Mouse (Mus musculus): Measurements from ENCODE around the gene Tnip1.

Gene Tnip1

DNA sequence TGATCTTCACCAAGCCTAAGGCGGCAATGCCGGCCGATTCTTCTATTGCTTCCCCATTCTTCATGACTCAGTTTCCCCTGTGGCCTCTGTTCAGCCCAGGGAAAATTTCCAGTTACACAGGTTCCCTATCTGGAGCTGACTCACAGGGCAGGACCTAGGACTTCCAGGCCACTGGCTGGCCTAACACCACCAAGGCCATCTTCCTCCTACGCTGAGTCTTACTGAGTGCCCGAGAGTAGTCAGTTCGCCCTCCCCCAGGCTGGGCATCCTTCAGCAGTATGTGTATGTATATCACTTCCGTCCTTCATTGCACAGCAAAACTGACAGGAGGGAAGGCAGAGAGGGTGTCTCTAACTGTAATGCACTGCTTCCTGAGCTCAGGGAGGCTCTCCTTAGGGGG is 28.5 kb downstream of the Tnip1 start:
- no peak for DNase-seq (ENCODE audit: low read depth)

DNA sequence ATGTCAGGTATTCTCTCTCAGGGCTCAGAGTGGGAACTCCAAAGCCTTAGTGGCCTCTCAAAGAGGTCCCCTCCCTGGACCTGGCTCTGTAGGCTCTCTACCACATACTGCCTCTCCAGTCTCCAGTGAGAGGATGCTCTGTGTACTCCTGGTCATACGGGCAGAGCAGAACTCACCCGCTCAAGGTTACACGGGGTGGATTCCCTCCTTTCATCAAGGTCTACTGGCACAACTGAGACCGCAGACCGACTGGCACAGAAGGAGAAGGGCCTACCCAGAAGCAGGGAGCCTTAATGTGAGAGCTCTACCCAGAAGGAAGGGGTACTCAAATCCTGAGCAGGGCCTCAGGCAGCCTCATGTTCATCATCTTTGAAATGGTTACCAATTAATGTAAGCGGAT is 30.2 kb downstream of the Tnip1 start:
- no peak for DNase-seq (ENCODE audit: low read depth)

DNA sequence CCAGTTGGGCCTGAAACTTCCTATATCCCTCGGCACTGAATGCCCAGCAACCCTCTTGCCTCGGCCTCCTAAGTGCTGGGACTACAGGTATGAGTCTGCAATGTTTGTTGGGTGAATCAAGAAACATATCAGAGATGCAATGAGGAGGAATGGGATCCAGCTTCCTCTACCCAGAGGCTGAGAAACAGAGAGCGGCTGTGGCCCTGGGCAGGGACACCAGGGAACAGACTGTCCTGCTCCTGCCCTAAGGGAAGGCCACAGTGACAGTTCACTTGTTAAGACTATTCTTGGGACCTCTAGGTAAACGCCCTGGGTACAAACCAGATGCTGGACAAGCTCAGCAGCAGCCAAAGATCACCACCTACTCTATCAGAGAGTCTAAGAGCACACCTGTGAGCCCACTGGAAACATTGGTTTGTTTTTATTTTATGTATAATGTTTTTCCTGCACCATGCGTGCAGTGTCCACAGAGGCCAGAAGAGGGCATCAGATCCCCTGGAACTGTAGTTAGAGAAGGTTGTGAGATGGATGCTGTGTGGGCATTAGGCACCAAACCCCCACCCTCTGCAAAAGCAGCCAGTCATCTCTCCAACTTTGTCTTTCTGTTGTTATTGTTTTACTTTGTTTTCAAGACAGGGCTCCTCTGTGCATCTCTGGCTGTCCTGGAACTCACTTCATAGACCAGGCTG is 31.2 kb downstream of the Tnip1 start:
- peak; percentile 79 for DNase-seq (ENCODE audit: low read depth)

DNA sequence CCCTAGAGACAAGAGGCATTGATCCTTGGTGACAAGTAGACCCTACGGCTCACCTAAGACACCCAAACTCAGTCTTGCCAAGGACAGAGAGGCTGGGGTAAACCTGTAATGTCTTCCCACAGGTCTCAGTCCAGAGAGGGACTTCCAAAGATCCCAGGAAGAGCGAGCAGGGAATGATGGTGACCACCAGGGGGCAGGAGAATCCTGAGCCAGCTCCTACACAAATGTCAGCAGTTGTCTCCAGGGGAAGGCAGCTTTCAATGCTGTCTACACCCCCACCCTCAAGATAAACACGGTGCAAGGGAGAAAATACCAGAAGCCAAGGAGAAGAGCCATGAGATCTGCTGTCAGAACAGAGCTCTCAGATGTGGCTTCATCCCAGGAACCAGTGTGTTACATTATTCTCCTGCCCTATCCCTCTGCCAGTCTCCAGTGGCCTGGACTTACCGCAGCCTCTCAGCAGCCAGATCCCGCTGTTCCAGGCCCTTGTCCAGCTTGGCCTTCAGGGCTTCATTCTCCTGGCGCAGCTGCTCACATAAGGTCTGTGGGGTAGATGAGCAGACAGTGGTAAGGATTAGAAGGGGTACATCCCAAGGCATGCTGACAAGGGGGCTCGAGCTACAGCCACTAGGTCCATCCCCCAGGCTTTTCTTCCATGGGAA is 32.3 kb downstream of the Tnip1 start:
- DNase-seq (ENCODE audit: low read depth) = peak; percentile 60

DNA sequence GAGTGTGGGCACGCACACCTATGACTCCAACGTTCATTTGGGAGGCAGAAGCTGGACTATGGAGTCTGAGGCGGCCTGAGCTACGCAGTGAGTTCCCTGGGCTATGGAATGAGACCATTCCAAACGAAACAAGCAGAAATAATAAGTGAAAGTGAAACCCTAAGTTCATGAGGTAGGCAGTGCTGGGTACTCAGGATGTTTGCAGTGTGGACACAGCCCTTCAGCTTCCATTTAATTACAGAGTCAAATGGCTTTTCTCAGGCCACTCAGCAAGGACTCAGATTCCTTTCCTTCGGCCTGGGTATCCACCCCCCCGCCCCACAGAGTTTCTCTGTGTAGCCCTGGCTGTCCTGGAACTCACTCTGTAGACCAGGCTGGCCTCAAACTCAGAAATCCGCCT is 33.0 kb downstream of the Tnip1 start:
- DNase-seq (ENCODE audit: low read depth) = no peak

DNA sequence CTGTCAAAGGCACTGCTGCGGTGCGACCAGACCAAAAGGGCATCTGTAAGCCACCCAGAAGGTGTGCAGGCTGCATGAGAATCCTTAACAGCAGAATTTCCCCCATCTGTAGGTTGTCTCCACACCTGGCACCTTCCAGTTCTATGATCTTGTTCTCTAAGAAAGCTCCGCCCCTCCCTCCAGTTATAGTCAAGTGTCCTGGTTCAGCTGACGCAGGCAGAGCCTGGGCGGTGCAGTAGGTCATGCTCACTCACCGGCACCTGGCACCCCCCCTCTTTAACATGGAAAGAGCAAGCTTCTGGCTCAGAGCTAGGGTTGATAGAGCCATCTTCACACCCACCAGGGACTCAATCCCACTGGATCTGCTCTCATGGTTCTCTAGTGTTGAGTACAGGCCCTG is 33.4 kb downstream of the Tnip1 start:
- DNase-seq (ENCODE audit: low read depth) = no peak

DNA sequence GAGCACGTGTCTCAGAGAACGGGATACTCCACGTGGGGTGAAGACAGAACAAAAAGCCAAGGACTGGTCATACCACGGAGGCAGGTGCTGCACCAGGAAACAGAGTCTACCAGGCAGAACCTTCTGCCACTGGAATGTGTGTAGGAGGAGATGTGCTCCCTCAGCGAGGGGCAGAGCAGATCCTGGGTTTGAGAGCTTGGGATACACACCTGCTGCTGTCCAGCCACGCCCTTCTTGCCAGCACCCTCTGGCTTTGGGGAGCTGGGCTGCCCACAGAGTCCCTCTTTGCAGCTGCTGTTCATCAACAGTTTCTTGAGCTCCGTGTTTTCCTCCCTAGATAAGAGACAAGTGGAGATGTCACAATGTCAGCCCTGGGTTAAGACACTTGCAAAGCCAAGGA is 33.8 kb downstream of the Tnip1 start:
- no peak for DNase-seq (ENCODE audit: low read depth)

DNA sequence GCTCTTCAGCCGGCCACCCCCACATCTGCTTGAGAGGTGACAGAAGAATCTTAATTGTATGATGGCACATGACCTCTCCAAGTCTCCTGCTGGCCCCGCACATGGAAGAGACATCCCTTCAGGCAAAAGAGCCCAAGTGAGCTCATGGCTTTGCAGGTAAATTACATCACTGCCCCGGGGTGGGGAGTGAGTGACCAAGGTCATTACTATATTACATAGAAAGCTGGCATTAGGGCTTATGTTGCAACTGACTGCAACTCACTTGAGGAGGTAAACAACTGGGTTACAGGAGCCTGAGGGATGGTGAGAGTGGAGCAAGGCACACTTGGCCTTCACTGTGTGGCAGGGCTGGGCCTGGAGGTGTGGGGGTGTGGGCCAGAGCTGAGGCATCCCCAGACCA is 34.5 kb downstream of the Tnip1 start:
- no peak for DNase-seq (ENCODE audit: low read depth)

DNA sequence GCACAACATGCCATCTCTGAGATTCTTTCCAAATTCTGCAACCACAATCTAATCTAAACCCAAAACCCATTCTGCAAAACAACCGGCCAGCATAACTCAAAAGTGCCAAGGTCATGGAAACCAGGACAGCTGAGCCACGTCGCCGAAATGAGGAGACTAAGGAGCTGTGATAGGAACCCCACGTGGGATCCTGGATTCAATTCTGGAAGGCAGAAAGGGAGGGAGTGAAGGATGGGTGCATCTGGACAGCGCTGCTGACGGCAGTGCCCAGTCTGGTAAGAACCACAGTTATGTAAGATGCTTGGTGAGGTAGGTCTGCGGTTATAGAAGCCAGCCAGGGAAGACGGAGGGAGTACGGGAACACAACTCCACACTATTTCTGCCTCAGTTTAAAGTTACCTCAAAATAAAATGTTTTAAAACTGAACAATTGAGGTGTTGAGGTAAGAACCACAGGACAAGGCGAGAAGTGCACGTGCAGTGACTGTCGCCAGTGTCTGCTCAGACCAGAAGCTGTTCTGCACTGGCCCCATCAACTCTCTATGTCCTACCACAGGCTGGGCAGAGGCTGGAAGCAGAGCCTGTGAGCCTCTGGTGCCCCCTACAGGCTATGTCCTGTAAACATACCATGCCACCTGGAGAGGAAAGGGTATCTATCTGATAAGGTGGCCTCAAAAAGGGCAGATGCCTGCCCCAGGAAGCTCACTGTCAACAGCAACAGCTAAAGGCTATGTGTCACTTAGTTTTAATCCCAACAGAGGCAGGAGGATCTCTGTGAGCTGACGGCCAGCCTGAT is 35.2 kb downstream of the Tnip1 start:
- peak; percentile 77 for DNase-seq (ENCODE audit: low read depth)

DNA sequence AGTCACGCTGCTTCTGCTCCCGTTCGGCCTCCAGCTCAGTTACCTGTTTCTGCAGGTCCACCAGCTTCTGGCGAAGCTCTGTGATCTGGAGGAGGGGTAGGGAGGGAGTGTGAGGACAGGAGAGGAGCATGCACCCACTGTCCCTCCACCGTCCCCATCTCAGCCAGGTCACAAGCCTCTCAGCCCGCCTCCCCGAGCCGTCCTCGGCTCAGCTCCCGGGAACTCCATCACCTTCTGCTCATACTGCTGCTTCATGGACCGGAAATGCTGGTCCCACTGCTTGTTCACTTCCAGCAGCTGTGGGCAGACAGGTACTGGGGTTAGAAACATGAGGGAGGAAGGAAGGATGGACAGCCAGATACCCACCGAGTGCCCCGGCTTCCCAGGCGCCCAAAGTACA is 38.6 kb downstream of the Tnip1 start:
- DNase-seq (ENCODE audit: low read depth) = no peak

DNA sequence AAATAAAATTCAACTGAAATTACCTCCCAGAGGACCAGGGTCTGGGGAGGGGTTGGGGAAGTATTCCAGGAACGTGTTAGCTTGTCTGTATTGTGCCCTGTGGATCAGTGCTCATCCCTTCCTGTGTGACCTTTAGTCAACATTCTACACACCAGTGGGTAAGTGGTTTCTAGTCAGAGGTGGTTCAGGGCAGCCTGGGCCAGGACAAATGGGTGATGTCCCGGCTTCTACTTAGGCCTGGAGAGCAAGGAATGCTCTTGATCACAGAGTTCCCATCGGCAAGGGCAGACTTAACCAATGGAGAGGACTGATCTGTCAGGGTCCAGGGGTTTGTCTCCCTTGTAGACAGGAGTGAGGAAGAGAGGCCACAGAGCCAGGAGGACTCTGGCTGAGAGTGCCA is 40.2 kb downstream of the Tnip1 start:
- DNase-seq (ENCODE audit: low read depth) = no peak

DNA sequence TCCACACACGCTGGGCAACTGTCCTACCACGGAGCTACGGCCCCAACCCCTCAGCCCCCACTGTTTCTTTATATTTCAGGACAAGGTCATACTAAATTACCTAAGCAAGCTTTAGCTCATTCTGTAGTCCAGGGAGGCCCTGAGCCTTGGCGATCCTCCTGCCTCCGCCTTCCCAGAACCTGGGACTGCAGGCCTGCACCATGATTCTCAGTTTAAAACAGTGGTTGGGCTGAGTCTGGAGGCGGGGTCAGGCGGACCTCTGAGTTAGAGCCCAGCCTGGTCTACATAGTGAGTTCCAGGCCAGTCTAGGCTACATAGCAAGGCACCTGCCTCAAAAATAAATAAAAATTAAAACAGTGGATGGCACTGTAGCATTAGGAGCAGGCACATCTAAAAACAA is 40.9 kb downstream of the Tnip1 start:
- no peak for DNase-seq (ENCODE audit: low read depth)

DNA sequence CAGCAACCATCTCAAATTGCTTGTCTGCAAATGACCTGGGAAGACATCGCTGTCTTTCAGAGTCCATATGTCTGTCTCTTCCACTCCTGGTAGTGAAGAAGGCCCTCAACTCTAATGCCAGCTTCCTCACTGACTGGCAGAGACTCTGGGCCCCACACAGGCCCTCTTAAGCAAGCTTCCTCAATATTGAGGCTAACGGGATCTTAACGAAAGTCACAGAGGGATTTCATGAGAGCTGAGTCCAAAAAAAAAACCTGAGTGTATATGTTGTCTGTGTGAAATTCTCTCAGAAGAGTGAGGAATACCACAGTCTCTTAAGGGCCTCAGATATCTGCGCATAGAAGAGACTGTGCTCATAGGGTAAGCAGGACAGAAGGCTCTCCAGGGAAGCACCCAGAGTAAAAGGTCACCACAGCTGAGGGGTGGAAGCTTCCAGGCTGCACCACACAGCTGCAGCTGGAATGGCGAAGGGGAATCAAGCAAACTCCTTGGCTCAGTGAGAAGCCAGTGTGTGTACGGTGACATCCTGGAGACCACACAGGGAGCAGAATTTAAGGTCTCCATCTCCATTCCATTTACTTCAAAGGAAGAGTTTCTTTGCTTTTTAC is 41.6 kb downstream of the Tnip1 start:
- DNase-seq (ENCODE audit: low read depth) = no peak

DNA sequence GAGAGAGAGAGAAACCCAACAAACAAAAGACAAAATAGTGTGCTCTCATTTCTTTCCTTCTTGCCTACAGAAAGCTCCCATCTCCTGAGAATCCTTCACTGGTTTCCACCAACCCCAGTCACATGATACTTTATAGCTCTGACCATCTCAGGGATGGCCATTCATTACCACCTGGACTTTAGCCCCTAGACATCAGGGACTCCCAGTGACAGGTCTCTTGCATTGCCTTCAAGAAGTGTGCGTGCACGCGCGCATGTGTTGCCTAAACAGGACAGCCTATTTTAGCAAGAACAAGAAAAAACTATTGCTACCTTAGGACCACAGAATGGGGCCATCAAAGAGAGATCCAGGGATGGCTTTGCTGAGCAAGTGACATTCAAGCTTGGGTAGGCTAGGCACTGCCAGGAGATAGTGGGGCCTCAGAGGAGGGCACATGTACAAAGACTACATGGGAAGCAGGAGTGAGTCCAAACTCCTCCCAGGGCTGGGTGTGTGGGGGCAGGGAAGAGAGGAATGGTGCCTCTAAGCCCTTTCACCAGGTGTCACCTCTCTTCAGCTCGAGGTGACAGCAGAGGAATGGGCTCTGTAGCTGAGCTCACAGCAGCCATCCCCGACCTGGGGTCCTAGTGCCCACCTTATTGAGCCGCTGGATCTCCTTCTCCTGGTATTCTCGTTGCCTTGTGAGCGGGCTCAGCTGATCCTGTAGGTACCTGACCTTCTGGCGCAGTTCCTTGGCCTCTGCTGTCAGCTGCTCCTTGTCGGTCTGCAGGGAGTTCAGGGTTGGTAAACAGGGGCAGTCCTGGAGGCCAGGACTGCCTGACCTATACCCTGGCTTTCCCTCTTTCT is 42.4 kb downstream of the Tnip1 start:
- no peak for DNase-seq (ENCODE audit: low read depth)

DNA sequence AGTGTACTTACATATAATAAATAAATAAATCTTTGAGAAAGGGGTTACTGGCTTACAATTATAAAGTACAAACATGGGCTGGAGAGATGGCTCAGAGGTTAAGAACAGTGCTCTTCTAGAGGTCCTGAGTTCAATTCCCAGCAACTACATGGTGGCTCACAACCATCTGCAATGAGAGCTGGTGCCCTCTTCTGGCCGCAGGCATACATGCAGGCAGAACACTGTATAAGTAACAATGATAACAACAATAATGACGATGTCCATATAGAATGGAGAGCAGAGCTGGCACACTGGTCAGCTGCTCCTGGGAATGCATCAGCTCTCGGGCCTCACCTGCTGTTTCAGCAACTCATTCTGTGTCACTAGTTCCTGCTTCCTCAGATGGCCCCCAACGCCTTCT is 44.4 kb downstream of the Tnip1 start:
- DNase-seq (ENCODE audit: low read depth) = peak; percentile 56

DNA sequence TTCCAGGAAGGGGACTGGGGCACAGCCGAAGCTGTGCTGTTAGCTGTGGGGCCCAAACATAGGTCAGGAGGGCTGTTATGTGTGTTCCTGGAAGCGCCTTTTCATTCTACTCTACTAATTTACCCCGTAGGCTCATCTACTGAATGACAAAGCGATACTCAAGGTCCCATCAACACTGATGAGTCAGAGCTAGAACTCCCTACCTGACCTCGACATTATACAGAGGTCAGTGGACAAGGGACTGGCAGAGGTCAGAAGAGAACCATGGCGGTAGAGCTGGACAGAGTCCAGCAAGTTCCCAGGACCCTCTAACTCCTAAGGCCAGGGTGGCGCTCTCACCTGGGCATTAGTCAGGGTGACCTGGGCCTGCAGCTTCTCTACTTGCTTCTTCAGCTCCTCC is 45.3 kb downstream of the Tnip1 start:
- no peak for DNase-seq (ENCODE audit: low read depth)

DNA sequence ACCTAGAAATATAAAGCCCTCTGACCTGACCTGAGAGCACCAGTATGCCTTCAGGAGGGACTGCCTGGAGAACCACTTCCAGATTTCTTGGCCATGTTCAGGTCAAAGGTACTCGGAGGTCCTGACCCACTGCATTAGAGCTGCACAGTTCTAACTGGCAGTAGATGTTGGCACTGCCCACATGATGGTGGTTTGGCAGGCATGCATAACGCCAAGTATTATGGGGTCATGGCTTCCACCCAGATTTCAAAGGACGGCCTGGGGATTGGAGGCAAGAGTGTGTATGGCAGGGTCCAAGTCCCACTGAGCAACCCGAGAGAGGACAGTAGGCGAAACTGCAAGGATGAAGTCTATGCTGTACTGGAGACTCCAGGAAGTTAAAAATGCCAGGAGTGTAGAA is 48.9 kb downstream of the Tnip1 start:
- DNase-seq (ENCODE audit: low read depth) = no peak

DNA sequence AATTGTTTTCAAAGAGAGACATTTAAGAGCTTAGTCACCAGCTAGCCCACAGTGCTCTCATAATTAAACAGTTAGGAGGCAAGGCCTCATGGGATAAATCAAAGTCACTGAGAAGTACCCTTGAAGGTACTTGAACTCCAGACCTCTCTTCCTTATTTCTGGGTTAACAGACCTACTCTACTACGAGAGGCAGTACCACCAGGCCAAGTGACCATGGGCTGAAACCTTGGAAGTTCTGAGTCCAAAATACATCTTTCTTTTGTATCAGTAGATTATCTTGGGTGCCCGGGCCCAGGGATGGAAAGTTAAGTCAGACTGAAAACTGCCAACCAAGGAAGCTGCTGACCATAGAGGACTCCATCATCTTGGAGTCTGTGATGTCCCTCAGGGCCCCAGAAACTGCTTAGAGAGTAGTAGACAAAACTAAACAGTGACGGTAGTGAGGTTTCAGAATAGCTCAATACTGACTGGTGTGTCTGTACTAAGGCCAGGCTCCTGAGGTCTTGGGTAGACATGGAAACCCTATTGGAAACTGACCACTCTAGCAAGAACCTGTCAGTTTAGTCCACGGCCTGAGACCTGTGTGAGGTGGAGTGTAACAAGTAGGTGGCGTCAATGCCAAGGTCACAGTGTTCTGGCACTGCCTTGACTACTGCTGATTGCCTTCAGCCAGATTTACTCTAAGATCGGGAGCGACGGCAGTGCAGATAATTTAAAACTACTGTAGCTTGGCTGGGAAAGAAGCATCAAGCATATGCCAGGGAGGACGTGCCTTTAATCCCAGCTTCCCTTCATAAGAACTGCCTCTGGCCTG is 50.0 kb downstream of the Tnip1 start:
- DNase-seq (ENCODE audit: low read depth) = no peak

DNA sequence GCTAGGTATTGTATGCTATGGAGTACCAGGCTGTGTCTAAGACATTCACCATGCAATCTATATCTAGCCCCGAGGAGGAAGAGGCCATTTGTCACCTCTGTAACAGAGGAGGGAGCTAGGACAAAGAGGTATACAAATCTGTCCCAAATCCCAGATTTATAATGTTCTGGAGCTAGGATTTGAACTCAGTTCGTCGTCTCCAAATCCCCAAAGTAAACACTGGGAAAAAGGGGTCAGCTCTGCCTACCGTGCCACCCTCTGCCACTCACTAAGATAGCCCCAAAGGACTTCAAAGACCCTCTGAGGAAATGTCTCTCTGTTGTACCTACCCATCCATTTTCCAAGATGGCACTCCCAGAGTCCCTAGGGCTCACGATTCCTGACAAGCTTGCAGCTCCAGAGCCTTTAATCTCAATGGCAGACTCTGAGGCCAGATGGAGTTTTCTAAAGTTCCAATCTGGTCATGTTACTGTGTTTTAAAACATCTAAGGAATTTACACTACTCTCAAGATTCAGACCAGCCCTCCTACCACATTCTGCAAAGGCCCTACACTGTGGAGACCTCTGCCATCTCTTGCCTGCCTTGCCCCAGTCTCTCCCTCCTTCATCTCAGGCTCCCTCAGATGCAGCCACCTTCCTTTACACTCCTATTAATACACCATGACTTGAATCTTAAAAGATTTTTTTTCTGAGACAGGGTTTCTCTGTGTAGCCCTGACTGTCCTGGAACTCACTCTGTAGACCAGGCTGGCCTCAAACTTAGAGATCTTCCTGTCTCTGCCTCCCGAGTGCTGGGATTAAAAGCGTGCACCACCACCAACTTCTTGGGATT is 50.8 kb downstream of the Tnip1 start:
- no peak for DNase-seq (ENCODE audit: low read depth)

DNA sequence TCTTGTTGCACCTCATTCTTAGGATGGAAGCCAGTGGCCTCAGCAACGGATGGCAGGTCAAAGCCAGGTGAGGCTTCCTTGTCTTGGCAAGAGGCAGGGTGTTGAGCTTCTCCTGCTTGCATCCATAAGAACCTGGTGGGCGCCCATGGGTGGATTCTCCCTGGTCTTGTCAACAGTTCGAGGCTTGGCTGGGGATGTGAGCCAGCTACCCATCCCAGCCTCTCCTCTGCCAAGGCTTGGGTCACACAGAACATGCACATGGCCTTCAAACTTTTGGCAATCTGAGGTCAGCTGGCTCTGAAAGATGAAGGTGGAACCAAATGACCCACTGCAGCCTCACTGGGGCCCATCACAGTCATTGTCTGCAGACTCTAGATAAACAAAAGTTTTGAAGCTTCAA is 51.5 kb downstream of the Tnip1 start:
- DNase-seq (ENCODE audit: low read depth) = no peak

All from induced T-regulatory cell, adult 2 months (primary cell).